Mouse (Mus musculus) thymus, postnatal 10 days (tissue): ENCODE results near the gene Exph5.

Experiments
- DNase-seq, 2 experiments: peaks; one replicate each; pipeline ENCODE4 v3.0.0; 2021; ENCODE audit warnings: low spot score in 2 of 2

Gene Exph5

GRCm38 (mm10) chr9:53320894-53321650, 19.6 kb downstream of the Exph5 start:
- no peak for DNase-seq

GRCm38 (mm10) chr9:53321683-53322082, 20.2 kb downstream of the Exph5 start:
- DNase-seq = no peak

- no peak for DNase-seq
These were observed 22.2 kb downstream of the Exph5 start for GRCm38 (mm10) chr9:53323419-53324251.

GRCm38 (mm10) chr9:53325363-53326090, 24.1 kb downstream of the Exph5 start:
- no peak for DNase-seq

GRCm38 (mm10) chr9:53328203-53328602, 26.7 kb downstream of the Exph5 start:
- no peak for DNase-seq

- DNase-seq = no peak
These were observed 28.1 kb downstream of the Exph5 start for GRCm38 (mm10) chr9:53329301-53330206.

GRCm38 (mm10) chr9:53330247-53330646, 28.8 kb downstream of the Exph5 start:
- no peak for DNase-seq

- no peak for DNase-seq
These were observed 32.0 kb downstream of the Exph5 start for GRCm38 (mm10) chr9:53333436-53333835.

- no peak for DNase-seq
These were observed 33.7 kb downstream of the Exph5 start for GRCm38 (mm10) chr9:53335131-53335530.

GRCm38 (mm10) chr9:53339603-53340002, 38.1 kb downstream of the Exph5 start:
- DNase-seq = no peak

GRCm38 (mm10) chr9:53340328-53340916, 39.0 kb downstream of the Exph5 start:
- DNase-seq = no peak

- no peak for DNase-seq
These were observed 39.5 kb downstream of the Exph5 start for GRCm38 (mm10) chr9:53340969-53341368.

- no peak for DNase-seq
These were observed 40.5 kb downstream of the Exph5 start for GRCm38 (mm10) chr9:53341981-53342380.

GRCm38 (mm10) chr9:53344646-53345432, 43.4 kb downstream of the Exph5 start:
- no peak for DNase-seq

- no peak for DNase-seq
These were observed 44.3 kb downstream of the Exph5 start for GRCm38 (mm10) chr9:53345728-53346127.

- DNase-seq = no peak
These were observed 44.9 kb downstream of the Exph5 start for GRCm38 (mm10) chr9:53346402-53346801.

GRCm38 (mm10) chr9:53349211-53349610, 47.7 kb downstream of the Exph5 start:
- no peak for DNase-seq

GRCm38 (mm10) chr9:53350331-53350730, 48.9 kb downstream of the Exph5 start:
- DNase-seq = no peak

- DNase-seq = no peak
These were observed 50.4 kb downstream of the Exph5 start for GRCm38 (mm10) chr9:53351899-53352298.

GRCm38 (mm10) chr9:53353161-53353560, 51.7 kb downstream of the Exph5 start:
- no peak for DNase-seq
